Comparison of ENCODE assay signal across 16 mouse cellular contexts in the genomic region with DNA sequence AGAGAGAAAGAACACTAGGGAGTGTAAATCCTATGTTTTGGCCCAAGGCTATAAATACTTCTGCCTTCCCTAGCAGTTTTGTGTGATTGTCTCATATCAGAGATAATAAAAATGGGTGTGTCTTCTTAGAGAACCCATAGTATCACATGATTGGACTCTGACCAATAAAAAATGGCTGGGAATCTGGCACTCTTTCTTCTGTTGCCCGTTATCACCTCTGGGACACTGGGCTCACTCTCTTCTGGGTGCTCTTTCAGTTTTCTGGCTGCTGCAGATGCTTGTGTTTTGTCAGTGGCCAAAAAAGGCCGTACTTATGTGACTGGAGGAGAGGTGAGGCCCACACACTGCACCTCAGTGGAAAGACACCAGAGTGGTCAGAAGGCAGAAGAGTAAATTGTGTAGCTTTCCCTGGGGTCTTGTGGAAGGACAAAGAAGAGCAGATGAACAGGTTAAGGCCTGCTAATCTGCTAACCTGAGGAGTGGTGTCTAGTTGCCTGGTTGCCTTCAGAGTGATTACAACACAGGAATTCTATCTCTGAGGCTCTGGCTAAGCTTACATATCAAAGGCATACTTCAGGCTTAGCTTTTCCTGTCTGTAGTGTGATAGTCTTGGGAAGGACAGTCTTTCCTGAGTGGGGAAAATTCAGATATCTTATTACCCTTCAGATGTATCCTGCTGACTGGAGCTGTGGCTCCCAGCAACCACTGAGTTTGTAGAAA.
DNase-seq lines count a peak whose midpoint lies in the region; ATAC-seq and TF ChIP-seq lines count a peak whose summit lies in the region.
"Had no signal": no experiment of that assay in that cellular context is flagged by ENCODE, and none has a peak within 500 bp of the region (broad histone marks: within the 10 kb centered on the region; RNA-seq: fewer than 3 reads in every experiment).

No protein-coding gene starts in this region.

- no peak overlapping the region for H3K4me3 ChIP-seq in embryonic facial prominence, embryonic 13.5 days
- no peak overlapping the region for H3K4me3 ChIP-seq in liver, adult 2 months (ENCODE audit: insufficient read depth, low read depth, low read length)
- no peak overlapping the region for H3K4me3 ChIP-seq in small intestine, adult 2 months (ENCODE audit: low read depth, low read length)

- no peaks in the 10 kb centered on the region for H3K36me3 ChIP-seq in embryonic facial prominence, embryonic 13.5 days
- H3K36me3 ChIP-seq in liver, adult 2 months (ENCODE audit: control insufficient read depth, insufficient read depth, low read length) = no peaks in the 10 kb centered on the region
- no peaks in the 10 kb centered on the region for H3K36me3 ChIP-seq in small intestine, adult 2 months (ENCODE audit: control insufficient read depth, insufficient read depth, low read length)

- no peak for ATAC-seq in embryonic facial prominence, embryonic 13.5 days (ENCODE audit: insufficient number of reproducible peaks, insufficient read depth, low FRiP score, low TSS enrichment, low read depth)
- ATAC-seq: forebrain, embryonic 14.5 days; inflammation-experienced regulatory T-cells, adult 6 months had no signal

- DNase-seq in spleen, adult 12 weeks (ENCODE audit: low spot score) = peak; percentile 9
- DNase-seq in spleen, postnatal 14 days (ENCODE audit: low spot score in 2 of 2) = no peak
- peak; percentile 76 for DNase-seq in liver, adult 2 months (ENCODE audit: extremely low read depth, low read depth, low spot score)
- no peak for DNase-seq in cerebellum, adult 11-12 months
- no peak for DNase-seq in lung, adult 18-20 months
- DNase-seq in adrenal gland, adult 2 months = no peak
- DNase-seq: adrenal gland, adult 8-10 months; cerebellum, adult 11 months; heart, postnatal 36 days; kidney, postnatal 14 days; lung, adult 2 months had no signal

- H3K9ac ChIP-seq in embryonic facial prominence, embryonic 13.5 days = no peak overlapping the region
- 0 out of 2 replicates have a peak overlapping the region, but pooled peaks have one; percentile 26 for H3K9ac ChIP-seq in liver, adult 2 months (ENCODE audit: low read depth, low read length)

- TF ChIP-seq CTCF in liver, adult 2 months (IDR thresholded peaks at IDR 0.05; ENCODE audit: low read depth, low read length) = no peak
- no peak for TF ChIP-seq CTCF in small intestine, adult 2 months (IDR thresholded peaks at IDR 0.05; ENCODE audit: extremely low read depth, insufficient read length, insufficient replicate concordance, low read depth, low read length)

- H3K79me2 ChIP-seq in liver, adult 2 months (ENCODE audit: control insufficient read depth, insufficient read depth, low read length) = no peaks in the 10 kb centered on the region; the same call in 1 of the 2 replicates

- H3K27me3 ChIP-seq in embryonic facial prominence, embryonic 13.5 days = no peaks in the 10 kb centered on the region
- H3K27me3 ChIP-seq in liver, adult 2 months (ENCODE audit: control insufficient read depth, insufficient read depth, low read length) = no peaks in the 10 kb centered on the region
- no peaks in the 10 kb centered on the region for H3K27me3 ChIP-seq in small intestine, adult 2 months (ENCODE audit: control insufficient read depth, insufficient read depth, low read length)
- H3K27me3 ChIP-seq: CH12.LX had no signal

- peaks cover 5% of the 10 kb centered on the region; the same call in 1 of the 2 replicates for H3K4me1 ChIP-seq in embryonic facial prominence, embryonic 13.5 days
- H3K4me1 ChIP-seq in liver, adult 2 months (ENCODE audit: control insufficient read depth, insufficient read depth, low read length) = peaks cover 20% of the 10 kb centered on the region; the same call in 1 of the 2 replicates
- peaks cover 8% of the 10 kb centered on the region; the same call in 1 of the 2 replicates for H3K4me1 ChIP-seq in small intestine, adult 2 months (ENCODE audit: control insufficient read depth, insufficient read depth, insufficient read length, low read length)

- 0 out of 2 replicates have a peak overlapping the region, but pooled peaks have one; percentile 7 for H3K27ac ChIP-seq in embryonic facial prominence, embryonic 13.5 days
- H3K27ac ChIP-seq in liver, adult 2 months (replicated peaks; ENCODE audit: insufficient read depth, low read depth, low read length) = peak overlapping the region; percentile 92
- peak overlapping the region; percentile 50 for H3K27ac ChIP-seq in small intestine, adult 2 months (ENCODE audit: insufficient read depth, low read depth, low read length)

- 78% methylated on average over 2 of the region's 2 CpGs for WGBS in embryonic facial prominence, embryonic 13.5 days
- WGBS in liver, adult 2 months = 7% methylated on average over 2 of the region's 2 CpGs
- WGBS in small intestine, adult 2 months = 30% methylated on average over 2 of the region's 2 CpGs

- H3K9me3 ChIP-seq in embryonic facial prominence, embryonic 13.5 days = no peaks in the 10 kb centered on the region

- no peak for TF ChIP-seq POLR2A in liver, adult 2 months (IDR thresholded peaks at IDR 0.05; ENCODE audit: extremely low read depth, insufficient read depth, low read length)
- TF ChIP-seq POLR2A in small intestine, adult 2 months (IDR thresholded peaks at IDR 0.05; ENCODE audit: low read depth, low read length) = no peak

- no peak overlapping the region for H3K4me2 ChIP-seq in embryonic facial prominence, embryonic 13.5 days

Comparison
In these comparisons a context has a peak if more than half of its experiments do, and no peak if none do; other contexts are left out.
1. DNase-seq: peak in spleen, adult 12 weeks (single experiment) and liver, adult 2 months (single experiment); none in spleen, postnatal 14 days (0 of 2), cerebellum, adult 11-12 months (single experiment), lung, adult 18-20 months (0 of 2) and adrenal gland, adult 2 months (single experiment).
2. H3K27ac ChIP-seq: peak in every context shown above with its lines; median percentile 92 in liver, adult 2 months; 50 in small intestine, adult 2 months; 7 in embryonic facial prominence, embryonic 13.5 days.